Mouse (Mus musculus) adrenal gland, postnatal 14 days (tissue): ENCODE measurements at regions not wholly inside any gene's neighbourhood (a gene's known extent, or its start where the extent isn't known, plus 50 kb on each side); places are given as distances from the start of the nearest gene placed in this dataset.
A peak's percentile ranks its signal among the peaks of the same experiment; 100 is the strongest.

Source experiments
- DNase-seq: peaks from one replicate; pipeline ENCODE4 v3.0.0; 2021; ENCODE audit warnings: mixed read lengths

DNA sequence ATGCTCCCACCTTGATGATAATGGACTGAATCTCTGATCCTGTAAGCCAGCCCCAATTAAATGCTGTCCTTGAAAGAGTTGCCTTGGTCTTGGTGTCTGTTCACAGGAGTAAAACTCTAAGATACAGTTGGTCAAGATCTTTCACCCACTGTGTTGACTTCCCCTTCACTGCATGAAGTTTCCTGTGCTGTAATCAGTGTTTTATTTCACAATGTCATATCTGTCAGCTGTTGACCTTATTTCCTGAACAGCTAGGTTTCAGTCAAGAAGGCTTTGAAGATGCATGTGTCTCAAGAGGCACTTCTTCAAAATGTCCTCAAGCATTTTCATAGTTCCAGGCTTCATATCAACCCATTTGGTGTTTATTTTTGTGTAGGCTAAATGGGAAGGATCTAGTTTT is 597.3 kb upstream of the Fam92a start:
- DNase-seq: no peak

- DNase-seq: no peak
These were observed 594.9 kb upstream of the Fam92a start for GRCm38 (mm10) chr4:12766763-12767162.

GRCm38 (mm10) chr4:12750817-12751216 is 579.0 kb upstream of the Fam92a start:
- no peak for DNase-seq

- DNase-seq: no peak
These were observed 578.1 kb upstream of the Fam92a start for GRCm38 (mm10) chr4:12749874-12750273.

DNA sequence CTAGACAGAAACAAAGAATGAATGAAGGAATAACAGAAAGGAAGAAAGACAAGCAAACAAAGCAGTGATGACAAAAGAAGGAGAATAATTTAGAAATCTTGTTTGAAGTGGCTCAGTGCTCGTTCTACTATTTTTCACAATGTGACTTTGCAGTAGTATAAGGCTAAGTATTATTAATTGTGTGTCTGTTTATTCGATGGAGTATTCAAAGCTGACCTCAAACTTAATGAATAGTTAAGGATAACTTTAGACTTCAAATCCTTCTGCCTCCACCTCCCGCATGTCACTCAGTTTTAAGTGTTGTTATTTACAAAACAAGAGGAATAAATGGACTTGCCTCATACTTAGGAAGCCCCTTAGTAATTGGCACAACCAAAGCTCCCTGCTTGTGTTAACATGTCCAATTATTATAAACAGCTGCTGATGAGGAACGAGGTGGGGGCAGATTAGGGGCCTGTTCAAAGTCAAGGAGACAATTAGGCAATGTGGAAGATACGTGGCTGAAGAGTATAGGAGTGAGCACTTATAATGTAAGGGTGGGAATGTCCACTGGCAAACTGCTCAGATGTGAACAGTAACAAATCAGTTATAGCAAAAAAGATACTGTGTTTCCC is 572.0 kb upstream of the Fam92a start:
- no peak for DNase-seq

GRCm38 (mm10) chr4:12736411-12736810 is 564.6 kb upstream of the Fam92a start:
- no peak for DNase-seq

DNA sequence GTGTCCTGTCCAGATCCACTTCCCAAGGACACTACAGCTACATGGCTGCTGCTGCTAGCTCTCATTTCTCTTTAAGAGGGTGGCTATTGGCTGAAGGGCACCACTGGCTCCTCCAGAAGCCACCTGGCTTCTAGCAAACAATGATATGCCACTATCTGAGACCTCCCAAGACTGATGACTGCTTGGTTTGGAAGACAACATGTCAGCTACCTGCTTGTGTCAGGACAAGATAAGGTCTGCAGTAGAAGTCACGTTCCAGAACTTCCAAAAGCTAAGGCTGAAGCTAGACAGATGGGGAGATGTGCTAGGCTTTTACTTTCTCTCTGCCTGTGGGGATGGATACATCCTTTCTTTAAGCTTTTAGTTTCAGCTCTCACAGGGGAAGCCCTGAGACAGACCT is 528.4 kb upstream of the Fam92a start:
- DNase-seq: no peak

GRCm38 (mm10) chr4:12677814-12678213 is 506.0 kb upstream of the Fam92a start:
- no peak for DNase-seq

DNA sequence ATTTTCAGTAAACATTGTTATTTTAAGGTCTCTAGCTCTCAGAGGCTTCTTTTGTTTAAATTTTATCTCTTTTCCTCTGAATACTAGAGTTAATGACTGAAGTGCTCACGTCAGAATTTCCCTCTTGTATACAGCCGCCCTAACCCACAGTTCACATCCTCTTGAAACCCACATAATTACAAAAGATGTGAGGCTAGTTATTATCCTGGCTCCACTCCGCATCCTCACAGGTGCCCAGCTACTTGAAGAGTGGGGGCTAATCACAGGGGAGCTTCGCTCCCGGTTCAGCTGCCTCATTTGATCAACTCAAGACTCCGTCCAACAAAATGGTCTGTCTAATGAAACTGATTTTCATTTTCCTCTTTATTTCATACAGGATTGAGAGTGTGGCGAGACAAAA is 499.6 kb upstream of the Fam92a start:
- DNase-seq: no peak

- DNase-seq: no peak
These were observed 491.4 kb upstream of the Fam92a start for GRCm38 (mm10) chr4:12663176-12663575.

DNA sequence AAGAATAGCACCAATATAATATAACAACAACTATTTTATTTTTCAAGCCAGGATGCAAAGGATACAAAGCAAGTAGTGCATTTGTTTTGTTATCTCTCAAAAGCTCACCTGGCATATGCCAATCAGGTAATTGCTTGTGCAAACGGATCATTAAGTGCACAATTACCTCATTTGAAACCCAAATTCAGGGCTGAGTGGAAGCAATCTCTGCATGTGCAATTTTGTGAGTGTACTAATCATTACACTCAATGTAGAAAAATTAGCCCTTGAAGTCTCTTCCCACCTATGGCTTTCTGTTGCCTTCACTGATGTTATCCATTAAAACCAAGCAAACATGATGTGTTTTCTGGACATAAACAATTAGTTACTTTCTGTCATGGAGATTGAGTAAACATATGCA is 490.9 kb upstream of the Fam92a start:
- no peak for DNase-seq

DNA sequence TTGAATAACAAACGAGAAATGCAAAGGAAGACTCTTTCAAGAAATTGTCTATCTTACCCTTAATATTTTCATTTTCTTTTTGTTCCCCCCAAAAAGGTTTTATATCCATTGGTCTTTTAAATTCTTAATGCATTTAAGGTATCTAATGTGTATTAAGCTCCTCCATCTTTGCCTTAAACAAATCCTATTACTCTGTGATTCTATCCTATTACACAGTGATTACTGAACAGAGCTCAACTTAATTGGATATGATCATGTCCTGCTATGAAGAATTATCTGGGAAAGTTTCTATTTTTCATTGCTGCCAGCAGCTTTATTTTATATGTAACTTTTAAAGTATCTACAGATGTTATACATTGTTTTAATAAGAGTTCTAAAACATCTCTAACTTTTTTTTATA is 487.3 kb upstream of the Fam92a start:
- DNase-seq: no peak

- no peak for DNase-seq
These were observed 486.8 kb upstream of the Fam92a start for GRCm38 (mm10) chr4:12658594-12658993.

- no peak for DNase-seq
These were observed 486.0 kb upstream of the Fam92a start for GRCm38 (mm10) chr4:12657820-12658219.

DNA sequence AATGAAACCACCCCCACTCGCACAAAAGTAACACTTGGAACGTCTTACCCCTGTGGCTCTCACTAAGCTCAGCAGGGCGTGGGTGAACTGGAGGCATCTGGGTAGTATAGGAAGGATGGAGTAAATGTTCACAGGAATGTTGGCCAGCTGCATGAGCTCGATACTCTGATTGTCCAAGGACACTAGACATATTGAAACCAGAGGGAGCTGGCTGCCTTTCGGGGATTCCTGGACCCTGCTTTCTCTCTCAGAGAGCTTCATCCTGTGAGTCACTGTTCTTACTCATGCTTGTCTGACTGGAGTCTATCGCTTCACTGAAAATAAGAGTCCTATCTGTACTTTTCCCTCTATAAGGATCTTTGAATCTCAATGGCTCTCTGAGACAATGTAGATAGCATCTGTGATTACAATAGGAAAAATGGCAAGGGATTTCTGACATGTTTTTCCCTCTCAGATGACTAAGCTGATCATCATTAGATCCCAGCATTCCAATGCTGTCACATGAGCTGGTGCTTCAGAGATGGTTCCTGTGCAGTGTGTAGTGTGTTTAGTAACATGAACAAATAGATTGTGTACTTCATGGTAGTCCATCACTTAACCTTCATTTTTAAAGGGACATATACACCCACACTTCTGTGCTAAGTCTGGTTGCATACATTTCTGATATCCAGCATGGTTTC is 485.2 kb upstream of the Fam92a start:
- DNase-seq: peak; percentile 4

DNA sequence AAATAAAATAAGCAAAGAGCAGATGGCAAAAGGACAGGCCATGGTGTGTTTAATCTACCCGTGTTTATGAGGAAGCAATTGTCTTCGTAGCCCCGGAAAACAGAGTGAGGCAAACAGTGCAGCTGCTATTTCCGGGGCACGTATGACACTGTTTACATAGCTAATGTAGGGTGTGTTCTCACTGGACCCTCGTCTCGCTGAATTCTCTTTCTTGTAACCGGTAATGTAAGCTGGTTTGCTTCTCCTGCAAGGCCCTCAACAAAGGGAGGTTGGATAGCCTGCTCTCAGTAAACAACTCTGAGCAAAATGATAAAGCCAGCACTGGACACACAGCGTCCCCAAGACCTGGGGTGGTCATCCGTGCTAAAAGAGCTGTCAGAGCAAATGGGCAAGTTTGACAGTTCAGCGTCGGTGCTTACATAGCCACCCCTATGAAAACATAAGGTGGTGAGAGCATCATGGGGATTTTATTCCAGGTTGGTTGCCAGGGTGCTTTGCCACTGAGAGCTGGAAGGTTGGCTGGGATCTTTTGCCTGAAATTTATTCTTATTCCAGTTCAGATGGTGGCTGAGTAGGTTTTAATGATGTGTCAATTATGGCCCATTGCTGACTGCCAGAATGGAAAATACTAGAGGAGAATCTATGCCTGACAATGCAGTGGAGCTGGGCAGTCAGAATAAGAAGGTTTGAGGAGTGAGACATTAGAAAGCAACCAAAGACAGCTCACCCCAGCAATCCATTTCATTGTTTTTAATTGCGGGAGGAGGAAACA is 483.8 kb upstream of the Fam92a start:
- no peak for DNase-seq

DNA sequence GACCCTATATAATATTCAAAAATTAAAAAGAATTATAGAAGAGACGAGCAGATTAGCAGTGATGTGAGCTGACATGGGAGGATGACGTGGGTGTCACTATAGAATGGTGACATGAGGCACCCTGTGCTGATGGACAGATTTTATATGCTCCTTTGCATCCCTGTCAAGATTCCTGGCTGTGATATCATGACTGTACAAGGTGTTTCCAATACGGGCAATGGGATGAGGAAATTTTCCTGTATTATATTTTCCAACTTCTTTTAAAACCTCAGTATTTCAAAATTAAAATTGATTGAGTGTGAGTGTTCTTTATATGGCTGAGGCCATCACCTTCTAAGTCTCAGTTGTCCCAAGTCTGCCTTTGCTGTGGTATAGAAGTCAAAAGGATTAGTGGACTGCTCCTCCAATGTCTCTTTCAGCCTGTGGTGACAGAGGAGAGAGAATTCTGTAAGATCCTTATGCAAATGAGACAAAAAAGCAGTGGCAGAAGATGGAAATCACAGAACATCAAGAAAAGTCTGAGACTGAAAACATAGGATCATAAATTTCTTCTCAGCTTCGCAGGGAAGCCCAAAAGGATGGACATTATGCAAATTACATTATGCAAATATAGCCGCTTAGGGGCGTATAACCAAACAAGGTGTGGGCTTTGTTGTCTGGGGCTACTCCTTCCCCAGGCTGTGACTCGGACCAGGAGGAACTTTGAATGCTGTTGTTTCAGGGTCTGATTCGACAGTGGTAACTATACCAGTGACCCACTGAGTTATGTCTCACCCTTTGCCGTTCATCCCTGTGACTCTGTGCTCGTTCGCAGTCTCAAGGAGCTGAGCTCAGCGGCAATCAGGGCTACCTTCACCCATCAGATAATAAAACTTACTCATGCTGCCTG is 483.0 kb upstream of the Fam92a start:
- peak; percentile 5 for DNase-seq

GRCm38 (mm10) chr4:12647732-12648131 is 475.9 kb upstream of the Fam92a start:
- no peak for DNase-seq

DNA sequence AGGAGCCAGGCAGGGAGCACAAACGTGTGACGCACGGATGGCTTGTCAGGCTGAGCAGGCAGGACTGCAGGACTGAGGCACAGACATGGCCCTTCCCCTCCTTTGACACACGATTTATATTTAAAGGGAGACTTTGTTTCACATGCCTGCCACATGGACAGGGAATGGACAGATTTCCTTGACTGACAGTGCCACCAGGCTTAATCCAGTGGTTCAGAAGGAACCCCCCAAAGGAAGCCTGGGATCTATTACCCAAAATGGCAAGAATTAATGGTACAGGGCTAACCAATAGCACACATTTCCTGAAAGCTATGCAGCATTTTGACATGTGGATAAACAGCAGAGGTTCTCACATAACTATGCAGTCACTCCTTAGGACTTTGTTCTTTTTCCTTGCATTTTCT is 470.7 kb upstream of the Fam92a start:
- no peak for DNase-seq

DNA sequence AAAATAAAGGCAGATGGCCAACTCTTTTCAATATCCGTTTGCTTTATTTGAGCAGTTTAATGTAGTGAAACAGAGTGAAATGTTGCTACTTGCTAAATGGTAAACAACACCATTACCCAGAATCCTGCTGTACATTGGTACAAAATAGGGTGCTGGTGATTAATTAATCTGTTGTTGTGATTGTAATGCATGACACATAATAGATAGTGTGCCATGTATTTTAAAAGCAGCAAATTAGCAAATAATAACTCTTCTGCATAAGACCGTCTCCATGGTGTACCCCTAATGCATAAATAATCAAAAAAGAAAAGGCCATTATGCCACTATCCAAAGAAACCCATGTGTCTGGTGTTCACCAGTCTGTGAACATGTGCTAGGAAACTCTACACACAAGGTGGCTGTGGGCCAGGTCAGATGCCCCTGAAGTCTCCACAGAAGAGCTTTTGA is 457.6 kb upstream of the Fam92a start:
- no peak for DNase-seq

DNA sequence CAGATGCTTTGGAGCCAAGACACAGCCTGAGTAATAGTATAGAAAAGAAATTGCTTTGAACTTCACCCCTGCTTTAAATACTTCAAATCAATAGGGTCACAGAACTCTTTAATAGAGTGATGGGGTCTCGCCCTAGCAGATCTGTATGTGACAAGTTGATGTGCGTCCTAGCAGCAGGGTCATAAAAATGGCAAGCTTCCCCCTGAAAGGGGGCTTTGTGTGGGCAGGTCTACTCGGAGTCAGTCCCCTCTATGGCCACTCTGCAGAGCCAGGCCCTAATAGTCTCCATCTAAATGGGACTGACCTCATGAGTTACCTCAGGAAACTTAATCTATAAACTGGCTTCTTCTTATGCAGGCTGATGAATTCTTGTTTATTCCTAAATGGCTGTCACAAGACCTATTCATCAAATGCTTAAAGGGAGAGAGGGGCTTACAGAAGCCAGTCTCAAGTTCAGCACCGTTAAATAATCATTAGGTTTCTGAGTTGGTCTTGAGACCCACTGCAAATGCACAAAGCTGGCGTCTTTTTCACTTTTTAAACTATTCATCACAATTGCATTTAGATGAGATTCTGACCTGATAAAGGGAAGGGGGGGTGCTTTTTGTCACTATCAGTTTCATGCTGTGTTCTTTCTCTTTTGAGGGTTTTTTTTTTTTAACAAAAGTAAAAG is 457.0 kb upstream of the Fam92a start:
- no peak for DNase-seq
